Mouse (Mus musculus) limb, embryonic 11.5 days (tissue): ENCODE measurements around the gene Slc38a11. TPM values are rescaled to one million over a fixed set of nuclear protein-coding genes. Genes with fewer than 3 reads are reported as not detected.

Experiments
- ATAC-seq: fragments of 200-750 bp; cut with Nextera tagmentation; 2 replicates; pipeline ENCODE4 v1.8.0; 2017; ENCODE audit warnings: low read depth; ENCODE audit not compliant: insufficient number of reproducible peaks, low FRiP score, low TSS enrichment
- DNase-seq: peaks from one replicate; pipeline ENCODE4 v3.0.0-alpha.2; 2015; ENCODE audit warnings: low spot score
- H3K27ac ChIP-seq: fragments of 300-500 bp; sonication (generic); replicated peaks from 2 replicates; pipeline ENCODE4 v1.5.1; 2014; ENCODE audit warnings: low read depth, mild to moderate bottlenecking, low read length
- H3K27me3 ChIP-seq: fragments of 300-500 bp; sonication (generic); 2 replicates; pipeline ENCODE4 v1.6.1; 2014; ENCODE audit warnings: mild to moderate bottlenecking, low read length, mixed read lengths; ENCODE audit not compliant: control insufficient read depth, insufficient read depth
- H3K36me3 ChIP-seq: fragments of 300-500 bp; sonication (generic); 2 replicates; pipeline ENCODE4 v1.6.1; 2014; ENCODE audit warnings: mild to moderate bottlenecking, low read length, moderate library complexity, mixed read lengths; ENCODE audit not compliant: control insufficient read depth, insufficient read depth
- H3K4me1 ChIP-seq: fragments of 300-500 bp; sonication (generic); 2 replicates; pipeline ENCODE4 v1.6.1; 2014; ENCODE audit warnings: low read length, mixed read lengths; ENCODE audit not compliant: control insufficient read depth, insufficient read depth
- H3K4me2 ChIP-seq: fragments of 300-500 bp; sonication (generic); 2 replicates; pipeline ENCODE4 v1.6.1; 2014; ENCODE audit warnings: low read depth, mild to moderate bottlenecking, moderate library complexity; ENCODE audit not compliant: severe bottlenecking
- H3K4me3 ChIP-seq: fragments of 300-500 bp; sonication (generic); 2 replicates; pipeline ENCODE4 v1.5.1; 2014; ENCODE audit warnings: low read depth, low read length
- H3K9ac ChIP-seq: fragments of 300-500 bp; sonication (generic); 2 replicates; pipeline ENCODE4 v1.6.1; 2014; ENCODE audit warnings: mild to moderate bottlenecking, low read length
- H3K9me3 ChIP-seq: fragments of 300-500 bp; sonication (generic); 2 replicates; pipeline ENCODE4 v1.6.1; 2016; ENCODE audit warnings: low read length; ENCODE audit not compliant: control insufficient read depth
- WGBS: fragments of 180-500 bp; shearing (Covaris S2); extraction: QIAGEN DNeasy Blood & Tissue Kit; methylation state at CpG from one replicate; pipeline ENCODE4 v1.1.7; 2014; 5-methylcytosine and 5-hydroxymethylcytosine counted together
- microRNA-seq: library from miRNA; unstranded; fragments of <30 nt; microRNA quantifications from one replicate; pipeline ENCODE4, GENCODE M21; 2016
- polyA plus RNA-seq: library from polyadenylated mRNA; unstranded; fragments of >200 nt; fragmentation: Nextera tagmentation; extraction: Ambion mirVana; gene quantifications from 2 replicates; pipeline ENCODE4 v1.2.1, GENCODE M21; 2014

The Slc38a11 gene
- polyA plus RNA-seq, 1 experiment from 2014 or later: 0.37 TPM

DNA sequence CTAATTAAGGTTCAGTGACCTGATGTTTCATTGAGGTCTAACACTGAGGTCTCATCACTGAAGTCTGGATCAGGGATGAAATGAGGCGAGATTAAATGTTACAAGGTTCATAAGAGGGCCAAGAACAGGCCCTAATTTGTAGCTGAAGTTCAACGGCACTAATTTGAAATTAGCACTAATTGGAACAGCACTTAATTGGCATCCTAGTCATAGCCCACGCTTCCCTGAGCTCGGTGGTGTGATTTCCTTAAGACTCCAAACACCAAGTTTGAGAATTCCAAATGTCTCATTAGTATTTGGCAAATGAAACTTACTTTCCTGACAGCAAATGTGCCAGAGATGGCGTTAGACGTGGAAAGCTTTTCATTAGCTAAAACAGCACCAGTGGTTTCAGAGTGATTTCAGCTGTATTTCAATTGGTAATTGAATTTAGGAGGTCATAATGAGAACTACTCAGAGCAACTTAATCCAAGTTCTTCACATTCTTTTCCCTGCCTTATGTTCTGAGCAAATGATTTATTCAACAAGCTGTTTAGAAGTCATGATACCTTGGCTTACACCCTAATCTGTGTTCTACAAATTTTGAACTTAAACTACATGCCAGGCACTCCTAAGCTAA lies 88.3 kb downstream of the Slc38a11 start:
- Histone ChIP-seq H3K27ac (no peak overlapping the region), H3K36me3 (no peaks in the 10 kb centered on the region), H3K4me1 (no peaks in the 10 kb centered on the region; the same call in 1 of the 2 replicates), H3K4me3 (no peak overlapping the region), H3K27me3 (no peaks in the 10 kb centered on the region), H3K4me2 (no peak overlapping the region), H3K9me3 (no peaks in the 10 kb centered on the region), H3K9ac (no peak overlapping the region)
- 27% methylated on average over 6 of the region's 6 CpGs for WGBS
- ATAC-seq (no peak), DNase-seq (no peak)

DNA sequence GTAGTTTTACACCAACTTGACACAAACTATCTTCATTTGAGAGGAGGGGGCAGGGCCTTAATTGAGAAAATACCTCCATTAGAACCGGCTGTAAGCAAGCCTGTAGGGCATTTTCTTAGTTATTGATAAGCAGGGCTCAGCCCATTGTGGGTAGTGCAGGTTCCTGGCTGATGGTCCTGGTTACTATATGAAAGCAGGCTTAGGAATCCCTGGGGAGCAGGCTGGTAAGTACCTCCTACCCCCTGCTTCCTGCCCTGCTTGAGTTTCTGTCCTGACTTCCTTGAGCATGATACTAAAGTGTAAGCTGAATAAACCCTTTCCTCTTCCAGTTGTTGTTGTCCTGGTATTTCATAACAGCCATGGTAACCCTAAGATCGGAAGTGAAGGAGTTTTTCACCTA lies 89.9 kb downstream of the Slc38a11 start:
- ATAC-seq (no peak), DNase-seq (no peak)
- Histone ChIP-seq H3K27ac (no peak overlapping the region), H3K9ac (no peak overlapping the region), H3K9me3 (no peaks in the 10 kb centered on the region), H3K27me3 (no peaks in the 10 kb centered on the region), H3K4me1 (no peaks in the 10 kb centered on the region; the same call in 1 of the 2 replicates), H3K4me2 (no peak overlapping the region), H3K36me3 (no peaks in the 10 kb centered on the region), H3K4me3 (no peak overlapping the region)
- WGBS: 29% methylated on average over 2 of the region's 2 CpGs

DNA sequence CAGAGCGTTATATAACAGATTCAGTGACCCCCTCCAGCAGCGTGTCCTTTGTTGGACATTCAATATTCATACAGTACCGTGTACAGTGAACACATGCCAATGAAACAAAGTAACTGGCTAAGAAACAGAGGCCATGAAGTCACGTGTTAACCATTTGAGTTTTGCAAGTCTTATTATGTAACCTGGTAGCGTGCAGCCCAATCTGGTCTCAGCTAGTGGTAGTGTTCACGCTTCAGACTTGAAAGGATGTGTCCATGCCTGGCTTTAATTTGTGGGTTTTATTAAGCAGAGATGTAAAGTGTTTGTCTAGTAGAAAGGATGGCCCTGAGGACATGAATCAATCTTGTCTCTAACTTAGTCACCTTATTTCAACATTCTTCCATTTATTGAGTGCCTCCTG lies 95.1 kb downstream of the Slc38a11 start:
- Histone ChIP-seq H3K4me1 (no peaks in the 10 kb centered on the region), H3K4me3 (no peak overlapping the region), H3K36me3 (no peaks in the 10 kb centered on the region), H3K27me3 (no peaks in the 10 kb centered on the region), H3K27ac (no peak overlapping the region), H3K9me3 (no peaks in the 10 kb centered on the region), H3K4me2 (no peak overlapping the region), H3K9ac (no peak overlapping the region)
- WGBS: 74% methylated on average over 6 of the region's 6 CpGs
- ATAC-seq (no peak), DNase-seq (no peak)

- 32% methylated on average over 4 of the region's 4 CpGs for WGBS
- no peak overlapping the region for H3K4me2 ChIP-seq
- H3K27ac ChIP-seq: no peak overlapping the region
- H3K4me1 ChIP-seq: no peaks in the 10 kb centered on the region
- H3K27me3 ChIP-seq: no peaks in the 10 kb centered on the region
- ATAC-seq (no peak), DNase-seq (no peak)
- H3K36me3 ChIP-seq: no peaks in the 10 kb centered on the region
- no peak overlapping the region for H3K9ac ChIP-seq
- H3K4me3 ChIP-seq: no peak overlapping the region
- H3K9me3 ChIP-seq: no peaks in the 10 kb centered on the region
These were observed 96.0 kb downstream of the Slc38a11 start for GRCm38 (mm10) chr2:65267834-65268233.

DNA sequence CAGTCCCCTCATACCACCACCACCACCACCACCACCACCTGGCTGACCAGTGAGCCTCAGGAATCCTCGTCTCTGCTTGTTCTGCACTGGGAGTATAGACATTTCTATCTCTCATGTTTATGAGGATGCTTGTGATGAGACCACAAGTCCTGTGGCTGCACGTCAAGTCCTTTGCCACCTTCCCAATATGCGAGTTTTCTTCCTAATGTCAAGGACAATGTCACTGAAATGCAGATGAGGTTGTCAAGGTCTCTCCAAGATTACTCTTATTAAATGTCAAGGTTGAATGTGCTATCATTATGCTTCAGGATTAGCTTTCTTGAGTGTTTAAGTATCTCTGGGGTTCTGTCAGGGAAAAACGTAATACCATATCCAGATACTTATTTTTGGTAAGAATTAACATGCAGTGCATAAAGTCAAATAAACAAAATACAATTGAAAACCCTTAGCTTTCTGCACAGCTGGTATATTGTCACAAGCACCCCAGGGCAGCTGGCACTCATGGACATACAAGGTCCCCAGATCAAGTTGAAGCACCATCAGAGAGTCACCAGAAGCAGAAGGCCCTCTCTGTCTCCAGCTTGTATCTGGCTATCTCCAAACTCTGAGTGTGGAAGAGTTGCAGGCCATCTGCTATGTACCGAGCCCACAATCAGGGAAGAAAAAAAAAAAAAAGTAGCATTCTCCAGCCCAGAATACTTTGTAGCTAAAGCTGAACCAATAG lies 97.1 kb downstream of the Slc38a11 start:
- H3K9ac ChIP-seq: no peak overlapping the region
- H3K36me3 ChIP-seq: no peaks in the 10 kb centered on the region
- no peaks in the 10 kb centered on the region for H3K27me3 ChIP-seq
- no peak for ATAC-seq
- H3K9me3 ChIP-seq: no peaks in the 10 kb centered on the region
- H3K4me1 ChIP-seq: no peaks in the 10 kb centered on the region
- no peak overlapping the region for H3K4me3 ChIP-seq
- no peak for DNase-seq
- WGBS: 85% methylated on average over 5 of the region's 5 CpGs
- H3K4me2 ChIP-seq: no peak overlapping the region
- H3K27ac ChIP-seq: no peak overlapping the region

Small RNA genes lying within 50 kb of the gene (microRNA-seq; reads per million reads assigned to microRNA genes)
- not detected for gene Mir6337

Other genes starting within 250 kb of the Slc38a11 start
- gene Cobll1, start 124.6 kb downstream of the Slc38a11 start, polyA plus RNA-seq: 1.6 and 2.8 TPM in 2 replicates
- gene Scn3a, start 203.6 kb upstream of the Slc38a11 start, polyA plus RNA-seq: 0.99 and 1.1 TPM in 2 replicates